ENCODE assay signal across 10 mouse cellular contexts in genomic region chr15:86116421-86116820, GRCm38 (mm10). TPM values are rescaled to one million over a fixed set of nuclear protein-coding genes. Genes with fewer than 3 reads are reported as not detected.
DNase-seq lines count a peak whose midpoint lies in the region; ATAC-seq and TF ChIP-seq lines count a peak whose summit lies in the region.
"Had no signal": no experiment of that assay in that cellular context is flagged by ENCODE, and none has a peak within 500 bp of the region (broad histone marks: within the 10 kb centered on the region; RNA-seq: fewer than 3 reads in every experiment).

No protein-coding gene starts in this region.

- DNase-seq in kidney, adult 2 months, result peak; percentile 87
- DNase-seq in kidney, postnatal 4 days, result no peak
- DNase-seq in adrenal gland, adult 8-10 months, result peak; percentile 57
- peak; percentile 31 to 56 for DNase-seq in heart, postnatal 36 days
- DNase-seq in urinary bladder, postnatal 14 days (ENCODE audit: low spot score), result no peak
- DNase-seq: layer of hippocampus, adult 9-11 months; thymus, postnatal 14 days had no signal

- TF ChIP-seq POLR2A in kidney, adult 2 months (IDR thresholded peaks at IDR 0.05; ENCODE audit: low read depth, low read length), result no peak

- H3K36me3 ChIP-seq in kidney, adult 2 months (ENCODE audit: control insufficient read depth, insufficient read depth, low read length), result no peaks in the 10 kb centered on the region

- TF ChIP-seq CTCF in kidney, adult 2 months (conservative IDR thresholded peaks at IDR 0.05; ENCODE audit: insufficient read depth, insufficient read length, low read depth, low read length), result no peak

- WGBS in kidney, adult 2 months, result 46% methylated on average over 5 of the region's 5 CpGs

- H3K27ac ChIP-seq in kidney, adult 2 months (ENCODE audit: insufficient read depth, low read depth, low read length), result peak overlapping the region; percentile 68

- intact Hi-C loops in heart, postnatal 36 days (cut with DNase I), result no loop called here

- peak; percentile 36; the same call in 1 of the 2 replicates for ATAC-seq in erythroid progenitor cell, adult 5-6 weeks (replicated peaks; ENCODE audit: low FRiP score, poor library complexity, severe bottlenecking)
- ATAC-seq in erythroblast, adult 5-6 weeks (replicated peaks; ENCODE audit: low FRiP score, poor library complexity, severe bottlenecking), result no peak

- H3K4me1 ChIP-seq in kidney, adult 2 months (ENCODE audit: control insufficient read depth, insufficient read depth, low read length), result peaks cover 34% of the 10 kb centered on the region

- no peak overlapping the region for H3K4me3 ChIP-seq in kidney, adult 2 months (ENCODE audit: insufficient read depth, low read depth, low read length)
- H3K4me3 ChIP-seq: erythroblast, embryonic 14.5 days had no signal

- H3K27me3 ChIP-seq in kidney, adult 2 months (replicated peaks; ENCODE audit: control insufficient read depth, insufficient read depth, low read length), result no peaks in the 10 kb centered on the region

RNA-seq across cellular contexts. Expression of gene Gramd4, which starts 58.9 kb away (rescaled TPM):
- polyA plus RNA-seq in kidney, adult 2 months (2012; rRNA removed), result 18.9 and 20.6 TPM in 2 replicates
- total RNA-seq in adrenal gland, adult 8-10 months (2022), result 10 to 100 TPM; 15.4 to 22.2 (median 17.5) TPM
- 10.8 and 16.8 TPM in 2 replicates for total RNA-seq in erythroid progenitor cell, adult 5-6 weeks (2015; ENCODE audit: low replicate concordance)
- 18.9 and 37.5 TPM in 2 replicates for total RNA-seq in erythroid progenitor cell, adult 5-6 weeks (2017; ENCODE audit: low replicate concordance)
- 10 to 100 TPM; 29.6 to 35.3 TPM for total RNA-seq in heart, postnatal 36 days (2021)
- 3.3 and 7.3 TPM in 2 replicates for total RNA-seq in erythroblast, adult 5-6 weeks (2015; ENCODE audit: low replicate concordance)
- total RNA-seq in erythroblast, adult 5-6 weeks (2017; ENCODE audit: low replicate concordance), result 8.4 and 11.0 TPM in 2 replicates

Comparison
In these comparisons a context has a peak if more than half of its experiments do, and no peak if none do; other contexts are left out.
1. DNase-seq: peak in kidney, adult 2 months (single experiment), adrenal gland, adult 8-10 months (single experiment) and heart, postnatal 36 days (2 of 2); none in kidney, postnatal 4 days (0 of 2) and urinary bladder, postnatal 14 days (single experiment).